Mouse (Mus musculus): ENCODE measurements at regions not wholly inside any gene's neighbourhood (a gene's known extent, or its start where the extent isn't known, plus 50 kb on each side); places are given as distances from the start of the nearest gene placed in this dataset.

- TF ChIP-seq CTCF (conservative IDR thresholded peaks at IDR 0.05; ENCODE audit: low read length) = no peak
- TF ChIP-seq NANOG (IDR thresholded peaks at IDR 0.05; ENCODE audit: borderline replicate concordance, low read length) = no peak
- TF ChIP-seq POU5F1 (IDR thresholded peaks at IDR 0.05; ENCODE audit: borderline replicate concordance, low read length) = no peak
Measured at GRCm38 (mm10) chr4:69824903-69825268, 585.4 kb downstream of the Cdk5rap2 start.

Measured in E14TG2a.4 (cell line).